Mouse (Mus musculus): Measurements from ENCODE around the gene Cdc37l1.

GRCm38 (mm10) chr19:28941271-28941670 is 48.9 kb upstream of the Cdc37l1 start:
- TF ChIP-seq CTCF (IDR thresholded peaks at IDR 0.05) (no peak), EP300 (IDR thresholded peaks at IDR 0.05; ENCODE audit: insufficient read depth, low read depth, low read length) (no peak)
